Mouse (Mus musculus): ENCODE data around the gene Pom121. TPM values are rescaled to one million over a fixed set of nuclear protein-coding genes. Genes with fewer than 3 reads are reported as not detected.

Gene Pom121
- 14.0 and 14.7 TPM in 2 replicates for polyA plus RNA-seq (2015; fragmentation: Nextera tagmentation; extraction: Ambion mirVana)

DNA sequence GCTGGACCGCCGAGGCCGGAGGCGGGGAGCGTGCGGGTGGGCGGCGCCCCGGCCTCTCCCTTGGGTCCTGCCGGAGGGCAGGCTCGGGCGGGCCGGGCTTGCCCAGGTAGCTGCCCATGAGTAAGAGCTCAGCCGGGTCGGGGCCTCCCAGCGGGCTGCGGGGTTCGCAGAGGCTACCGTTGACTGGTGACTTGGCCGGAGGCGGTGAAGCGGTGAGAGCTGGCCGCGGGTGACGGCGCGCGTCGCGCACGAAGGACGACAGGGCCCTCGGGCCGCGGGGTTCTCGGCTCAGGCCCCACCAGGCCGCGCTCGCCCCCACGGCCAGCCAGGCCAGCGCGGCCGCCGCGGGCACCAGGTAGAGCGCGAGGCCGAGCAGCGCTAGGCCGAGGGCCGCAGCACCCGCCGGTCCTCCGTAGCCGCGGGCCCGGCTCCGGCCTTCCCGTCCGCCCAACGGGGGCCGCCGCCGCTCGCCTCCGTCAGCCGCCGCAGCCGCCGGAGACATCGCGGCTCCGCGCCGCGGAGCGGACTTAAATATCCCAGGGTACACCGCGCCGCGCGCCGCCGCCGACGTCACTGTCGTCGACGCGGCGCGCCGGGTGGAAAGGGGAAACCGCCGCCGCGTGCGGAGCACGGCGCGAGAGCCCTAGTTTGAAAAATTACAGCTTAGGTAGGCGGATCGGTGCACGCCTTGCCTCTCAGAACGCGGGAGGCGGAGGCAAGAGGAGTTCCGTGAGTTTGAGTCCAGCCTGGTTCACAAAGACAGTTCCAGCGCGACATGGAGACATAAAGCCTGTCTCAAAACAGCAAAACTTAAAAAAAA is at the start of gene Pom121:
Gene Pom121 (minus strand): TSS at position 543 of the 820 bp plus-strand sequence.
- Histone ChIP-seq H3K36me3 (peaks cover 36% of the 10 kb centered on the region), H3K9ac (peak within 1 kb of the TSS; percentile 94), H3K4me1 (peaks cover 18% of the 10 kb centered on the region), H3K4me3 (replicated peaks) (peak within 1 kb of the TSS; percentile 97), H3K4me2 (peak within 1 kb of the TSS; percentile 79), H3K27me3 (no peaks in the 10 kb centered on the region), H3K27ac (peak within 1 kb of the TSS; percentile 92), H3K9me3 (replicated peaks) (no peaks in the 10 kb centered on the region)
- ATAC-seq (replicated peaks; ENCODE audit: low FRiP score), result peak; percentile 88
- under 1% methylated on average over 94 of the region's 110 CpGs for WGBS

DNA sequence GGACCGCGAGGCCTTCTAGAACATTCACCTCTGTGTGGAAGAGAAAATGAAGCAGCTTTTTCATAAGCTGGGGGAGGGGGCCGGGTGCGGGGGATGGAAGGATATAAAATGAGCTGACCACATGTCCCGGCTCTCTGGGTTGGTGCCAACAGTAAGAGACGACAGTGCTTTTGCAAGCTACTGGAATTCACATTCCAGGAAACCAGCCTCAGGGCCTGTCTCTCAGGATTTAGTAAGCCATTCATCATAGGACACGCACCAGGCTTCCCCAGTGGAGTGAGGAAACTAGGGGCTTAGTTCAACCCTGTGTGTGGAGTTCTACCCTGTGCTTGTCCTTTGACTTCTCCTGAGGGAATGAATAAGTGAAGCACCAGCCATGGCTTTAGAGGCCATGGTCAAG is 48.1 kb upstream of the Pom121 start:
- H3K36me3 ChIP-seq, result peaks cover 76% of the 10 kb centered on the region
- WGBS, result 63% methylated on average over 7 of the region's 7 CpGs
- H3K27ac ChIP-seq, result peak overlapping the region; percentile 71
- ATAC-seq (replicated peaks; ENCODE audit: low FRiP score), result peak; percentile 82
- no peak overlapping the region for H3K4me3 ChIP-seq (replicated peaks)
- no peak overlapping the region for H3K4me2 ChIP-seq
- no peaks in the 10 kb centered on the region for H3K9me3 ChIP-seq (replicated peaks)
- H3K27me3 ChIP-seq, result no peaks in the 10 kb centered on the region
- no peak overlapping the region for H3K9ac ChIP-seq
- peaks cover 5% of the 10 kb centered on the region for H3K4me1 ChIP-seq

DNA sequence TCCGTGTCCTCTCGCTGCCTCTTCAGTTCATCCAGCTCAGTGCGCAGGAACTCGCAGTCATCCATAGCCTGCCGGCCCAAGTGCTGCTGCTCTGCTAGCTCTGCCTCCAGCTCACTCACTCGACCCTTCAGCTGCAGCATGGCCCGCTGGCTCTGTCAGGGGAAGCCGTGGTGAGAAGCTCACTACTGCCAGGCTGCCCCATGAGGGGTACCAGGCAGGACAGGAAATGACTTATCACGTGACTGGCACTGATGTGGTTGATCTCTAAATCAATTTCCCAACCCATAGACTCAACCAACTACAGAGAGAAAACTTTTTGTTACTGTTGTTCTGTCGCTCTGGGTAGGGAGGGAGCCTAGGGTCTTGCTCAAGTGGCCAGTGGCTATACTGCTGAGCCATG is 40.7 kb upstream of the Pom121 start:
- no peak for ATAC-seq (replicated peaks; ENCODE audit: low FRiP score)
- H3K9ac ChIP-seq, result no peak overlapping the region
- no peaks in the 10 kb centered on the region; the same call in 1 of the 2 replicates for H3K9me3 ChIP-seq (replicated peaks)
- 95% methylated on average over 10 of the region's 10 CpGs for WGBS
- no peaks in the 10 kb centered on the region for H3K4me1 ChIP-seq
- H3K27ac ChIP-seq, result no peak overlapping the region
- H3K4me2 ChIP-seq, result no peak overlapping the region
- peaks cover 88% of the 10 kb centered on the region for H3K36me3 ChIP-seq
- no peaks in the 10 kb centered on the region for H3K27me3 ChIP-seq
- no peak overlapping the region for H3K4me3 ChIP-seq (replicated peaks)

DNA sequence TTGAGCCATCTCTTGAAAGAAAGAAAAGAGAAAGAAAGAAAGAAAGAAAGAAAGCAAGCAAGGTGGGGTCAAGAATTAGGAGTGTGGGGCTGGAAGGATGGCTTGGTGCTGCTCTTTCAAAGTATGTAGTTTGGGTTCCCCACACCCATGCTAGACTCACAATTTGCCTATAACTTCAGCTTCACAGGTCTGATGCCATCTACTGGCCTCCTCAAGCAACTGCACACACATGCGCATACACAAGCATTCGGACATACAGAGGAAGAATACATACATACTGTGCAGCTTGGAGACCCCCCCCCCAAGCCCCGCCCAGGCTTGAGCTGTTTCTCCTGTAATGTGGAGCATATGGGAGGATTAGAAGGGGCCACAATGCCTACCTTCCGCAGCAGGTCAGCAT is 39.5 kb upstream of the Pom121 start:
- H3K27me3 ChIP-seq, result no peaks in the 10 kb centered on the region
- no peak overlapping the region for H3K27ac ChIP-seq
- no peak for ATAC-seq (replicated peaks; ENCODE audit: low FRiP score)
- peaks cover 95% of the 10 kb centered on the region for H3K36me3 ChIP-seq
- no peak overlapping the region for H3K9ac ChIP-seq
- H3K4me1 ChIP-seq, result no peaks in the 10 kb centered on the region
- H3K9me3 ChIP-seq (replicated peaks), result no peaks in the 10 kb centered on the region; the same call in 1 of the 2 replicates
- H3K4me3 ChIP-seq (replicated peaks), result no peak overlapping the region
- 93% methylated on average over 4 of the region's 4 CpGs for WGBS
- H3K4me2 ChIP-seq, result no peak overlapping the region

DNA sequence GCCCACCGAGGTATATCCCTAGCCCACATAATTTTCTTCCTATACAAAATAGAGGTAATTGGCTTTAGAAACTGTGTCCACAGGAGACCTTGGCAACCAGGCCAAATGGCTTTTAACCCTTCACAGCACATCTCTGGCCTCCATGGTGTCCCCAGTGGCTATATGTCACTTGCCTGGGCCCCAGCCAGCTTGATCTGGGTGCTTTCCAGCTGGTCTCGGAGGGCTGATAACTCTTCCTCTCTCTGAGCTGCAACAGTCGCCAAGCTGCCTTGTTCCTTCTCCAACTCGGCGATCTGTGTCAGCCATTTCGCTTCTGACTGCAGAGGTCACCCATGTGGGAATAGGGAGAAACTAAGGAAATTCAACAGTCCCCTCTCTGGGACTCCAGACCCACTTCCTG is 36.8 kb upstream of the Pom121 start:
- 77% methylated on average over 6 of the region's 6 CpGs for WGBS
- Histone ChIP-seq H3K9ac (no peak overlapping the region), H3K36me3 (peaks cover 95% of the 10 kb centered on the region), H3K4me2 (no peak overlapping the region), H3K4me1 (no peaks in the 10 kb centered on the region), H3K27ac (no peak overlapping the region), H3K4me3 (replicated peaks) (no peak overlapping the region), H3K27me3 (no peaks in the 10 kb centered on the region), H3K9me3 (replicated peaks) (no peaks in the 10 kb centered on the region; the same call in 1 of the 2 replicates)
- no peak for ATAC-seq (replicated peaks; ENCODE audit: low FRiP score)

DNA sequence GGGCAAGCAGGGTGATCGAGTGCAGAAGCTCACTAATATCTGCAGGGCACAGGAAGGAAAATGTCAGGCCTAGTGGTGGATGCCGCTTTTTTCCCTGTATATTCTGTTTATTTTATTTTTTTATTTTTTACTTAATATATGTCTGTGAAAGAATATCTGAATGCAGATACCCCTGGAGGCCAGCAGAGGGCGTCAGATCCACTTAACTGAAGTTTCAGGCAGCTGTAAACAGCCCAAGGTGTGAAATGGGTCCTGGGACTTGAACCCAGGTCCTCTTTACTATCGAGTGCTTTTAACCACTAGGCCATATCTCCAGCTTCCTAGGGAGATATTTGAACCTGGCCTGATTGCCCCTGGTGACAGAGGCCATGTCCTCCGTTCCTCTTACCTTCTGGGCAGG is 34.4 kb upstream of the Pom121 start:
- Histone ChIP-seq H3K36me3 (peaks cover 95% of the 10 kb centered on the region), H3K4me3 (replicated peaks) (no peak overlapping the region), H3K9ac (no peak overlapping the region), H3K27ac (no peak overlapping the region), H3K9me3 (replicated peaks) (no peaks in the 10 kb centered on the region; the same call in 1 of the 2 replicates), H3K27me3 (no peaks in the 10 kb centered on the region), H3K4me2 (no peak overlapping the region), H3K4me1 (no peaks in the 10 kb centered on the region)
- ATAC-seq (replicated peaks; ENCODE audit: low FRiP score), result no peak
- WGBS, result 78% methylated on average over 5 of the region's 5 CpGs

DNA sequence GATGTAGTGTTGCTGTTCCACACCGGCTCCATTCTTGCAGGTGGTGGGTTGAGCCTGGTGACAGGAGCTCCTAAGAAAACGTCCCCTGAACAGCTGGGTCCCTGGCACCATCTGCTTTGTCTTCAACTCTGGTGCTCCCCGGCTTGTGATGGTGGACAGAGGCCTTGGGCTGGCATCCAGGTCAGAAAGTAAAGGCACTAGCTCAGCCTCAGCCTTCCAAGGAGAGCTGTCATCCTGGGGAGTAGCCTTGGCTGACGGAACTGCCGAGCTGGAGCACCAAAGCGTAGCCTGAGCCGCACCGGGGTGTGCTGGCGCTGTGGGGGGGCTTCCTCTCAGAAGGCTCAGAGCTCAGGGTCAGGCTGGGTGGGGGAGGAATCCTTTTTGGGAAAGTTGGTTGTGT is 15.9 kb upstream of the Pom121 start:
- no peaks in the 10 kb centered on the region for H3K4me1 ChIP-seq
- no peak overlapping the region for H3K4me3 ChIP-seq (replicated peaks)
- H3K27me3 ChIP-seq, result no peaks in the 10 kb centered on the region
- no peak for ATAC-seq (replicated peaks; ENCODE audit: low FRiP score)
- no peak overlapping the region for H3K9ac ChIP-seq
- 86% methylated on average over 9 of the region's 9 CpGs for WGBS
- H3K27ac ChIP-seq, result no peak overlapping the region
- H3K9me3 ChIP-seq (replicated peaks), result no peaks in the 10 kb centered on the region
- H3K36me3 ChIP-seq, result peaks cover 60% of the 10 kb centered on the region
- no peak overlapping the region for H3K4me2 ChIP-seq

DNA sequence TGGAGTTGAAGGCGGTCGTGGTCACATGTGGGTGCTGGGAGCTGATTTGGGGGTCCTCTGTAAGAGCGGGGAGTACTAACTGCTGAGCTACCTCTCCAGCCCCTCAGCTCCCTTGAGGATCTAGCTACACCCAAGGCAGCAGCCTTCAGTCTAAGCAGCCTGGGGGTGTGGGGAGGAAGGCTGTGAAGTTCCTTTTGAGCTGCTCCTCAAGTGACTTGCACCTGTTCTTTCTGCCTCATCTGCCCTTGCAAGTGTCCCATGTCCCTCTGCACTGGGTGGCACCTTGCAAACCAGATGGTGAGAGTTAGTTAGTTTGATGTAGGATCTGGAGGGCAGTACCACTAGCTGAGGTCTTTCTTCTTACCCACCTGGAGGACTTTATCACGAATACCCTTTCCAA is 13.8 kb upstream of the Pom121 start:
- Histone ChIP-seq H3K36me3 (peaks cover 39% of the 10 kb centered on the region), H3K4me1 (0 out of 2 replicates have a peak, but pooled peaks cover 3% of the 10 kb centered on the region), H3K4me3 (replicated peaks) (no peak overlapping the region), H3K9me3 (replicated peaks) (no peaks in the 10 kb centered on the region), H3K27me3 (no peaks in the 10 kb centered on the region), H3K9ac (no peak overlapping the region), H3K27ac (no peak overlapping the region), H3K4me2 (no peak overlapping the region)
- ATAC-seq (replicated peaks; ENCODE audit: low FRiP score), result no peak
- WGBS, result 92% methylated on average over 4 of the region's 4 CpGs

DNA sequence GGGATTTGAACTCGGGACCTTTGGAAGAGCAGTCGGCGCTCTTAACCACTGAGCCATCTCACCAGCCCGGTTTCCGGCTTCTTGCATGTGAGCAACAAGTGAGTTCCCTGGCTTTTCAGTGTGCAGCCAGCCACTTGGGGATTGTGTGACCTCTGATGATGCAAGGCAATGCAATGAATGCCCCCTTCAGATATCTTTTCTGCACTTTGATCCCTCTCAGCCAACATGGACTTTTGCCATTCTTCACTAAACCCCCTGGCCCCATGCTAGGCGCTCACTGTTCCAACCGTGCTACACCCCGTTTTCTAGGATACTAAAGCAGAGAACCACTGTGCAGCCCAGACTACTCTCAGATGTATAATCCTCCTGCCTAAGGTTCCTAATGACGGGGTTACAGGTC is 11.1 kb upstream of the Pom121 start:
- 81% methylated on average over 9 of the region's 9 CpGs for WGBS
- no peak overlapping the region for H3K4me2 ChIP-seq
- no peak overlapping the region for H3K4me3 ChIP-seq (replicated peaks)
- no peak overlapping the region for H3K9ac ChIP-seq
- no peak overlapping the region for H3K27ac ChIP-seq
- 0 out of 2 replicates have a peak, but pooled peaks cover 3% of the 10 kb centered on the region for H3K4me1 ChIP-seq
- no peaks in the 10 kb centered on the region for H3K9me3 ChIP-seq (replicated peaks)
- peaks cover 18% of the 10 kb centered on the region for H3K36me3 ChIP-seq
- no peak for ATAC-seq (replicated peaks; ENCODE audit: low FRiP score)
- no peaks in the 10 kb centered on the region for H3K27me3 ChIP-seq

DNA sequence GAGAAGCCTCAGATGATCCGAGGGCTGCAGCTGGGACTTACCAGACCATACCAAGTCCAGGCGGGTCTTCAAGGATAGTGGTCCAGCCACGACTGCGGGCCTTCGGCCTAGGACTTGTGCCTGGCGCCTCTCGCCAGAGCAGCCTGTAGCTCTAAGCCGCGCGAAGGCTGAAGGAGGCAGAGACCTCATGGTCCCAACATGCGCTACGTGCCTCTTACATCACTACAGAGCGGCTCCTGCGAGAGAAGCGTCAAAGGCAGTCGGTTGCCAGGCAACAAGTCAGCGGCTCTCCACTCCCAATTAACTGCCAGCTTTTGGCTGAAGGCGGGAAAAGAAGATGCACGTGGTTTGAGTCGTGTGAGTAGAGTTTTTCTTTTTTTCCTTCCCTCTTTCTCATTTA is 10.3 kb upstream of the Pom121 start:
- no peak overlapping the region for H3K9ac ChIP-seq

DNA sequence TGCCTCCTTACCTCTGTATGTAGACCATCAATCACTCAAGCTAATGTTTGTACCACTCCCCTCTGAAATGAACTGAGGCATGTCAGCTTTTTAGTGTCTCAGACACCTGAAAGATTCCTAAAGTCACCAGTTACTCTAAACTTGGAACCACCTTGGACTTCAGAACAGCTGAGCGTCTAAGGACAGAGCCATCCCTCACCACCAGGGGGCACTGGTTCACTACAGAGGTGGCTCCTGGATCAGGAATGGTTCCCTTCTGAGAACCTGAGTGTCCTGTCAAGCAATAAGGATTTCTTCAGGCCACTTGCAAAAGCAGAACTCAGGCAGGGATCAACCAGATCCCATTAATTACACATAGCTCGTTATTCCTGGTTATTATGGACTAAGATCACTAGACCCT is 5.9 kb upstream of the Pom121 start:
- 9% methylated on average over 2 of the region's 2 CpGs for WGBS
- H3K27ac ChIP-seq, result no peak overlapping the region
- ATAC-seq (replicated peaks; ENCODE audit: low FRiP score), result no peak
- H3K4me1 ChIP-seq, result 0 out of 2 replicates have a peak, but pooled peaks cover 3% of the 10 kb centered on the region
- H3K27me3 ChIP-seq, result no peaks in the 10 kb centered on the region
- no peak overlapping the region for H3K9ac ChIP-seq
- no peak overlapping the region for H3K4me2 ChIP-seq
- no peaks in the 10 kb centered on the region for H3K36me3 ChIP-seq
- no peaks in the 10 kb centered on the region for H3K9me3 ChIP-seq (replicated peaks)
- no peak overlapping the region for H3K4me3 ChIP-seq (replicated peaks)

More for the DNA sequence above, 10.3 kb upstream of the Pom121 start:
- Histone ChIP-seq H3K4me1 (0 out of 2 replicates have a peak, but pooled peaks cover 3% of the 10 kb centered on the region), H3K27me3 (no peaks in the 10 kb centered on the region), H3K4me3 (replicated peaks) (no peak overlapping the region), H3K9me3 (replicated peaks) (no peaks in the 10 kb centered on the region), H3K27ac (no peak overlapping the region), H3K4me2 (0 out of 2 replicates have a peak overlapping the region, but pooled peaks have one; percentile 13), H3K36me3 (peaks cover 10% of the 10 kb centered on the region)
- WGBS, result 42% methylated on average over 20 of the region's 20 CpGs
- ATAC-seq (replicated peaks; ENCODE audit: low FRiP score), result no peak

DNA sequence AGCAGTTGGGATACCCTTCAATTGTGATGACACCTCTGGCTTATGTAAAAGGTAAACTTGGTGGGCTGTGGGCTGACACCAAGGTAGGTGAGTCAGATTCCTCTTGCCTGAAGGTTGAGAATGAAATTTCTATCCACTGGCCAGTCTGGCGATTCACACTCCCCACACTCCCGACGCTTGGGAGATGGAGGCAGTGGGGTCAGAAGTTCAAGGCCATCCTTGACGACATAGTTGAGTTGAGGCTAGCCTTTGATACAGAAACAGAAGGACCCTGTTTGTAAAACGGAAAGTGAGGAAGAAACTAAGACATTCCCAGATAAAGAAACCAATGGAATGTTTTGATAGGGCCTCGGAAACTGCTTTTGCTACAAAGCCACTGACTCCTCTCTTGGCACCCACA is 5.0 kb upstream of the Pom121 start:
- ATAC-seq (replicated peaks; ENCODE audit: low FRiP score), result no peak
- no peak overlapping the region for H3K4me3 ChIP-seq (replicated peaks)
- no peak overlapping the region for H3K27ac ChIP-seq
- no peak overlapping the region for H3K9ac ChIP-seq
- no peak overlapping the region for H3K4me2 ChIP-seq
- peaks cover 5% of the 10 kb centered on the region for H3K4me1 ChIP-seq
- WGBS, result 47% methylated on average over 6 of the region's 6 CpGs
- no peaks in the 10 kb centered on the region for H3K9me3 ChIP-seq (replicated peaks)
- H3K27me3 ChIP-seq, result no peaks in the 10 kb centered on the region
- H3K36me3 ChIP-seq, result no peaks in the 10 kb centered on the region

All from kidney, embryonic 15.5 days (tissue).